Mouse (Mus musculus): ENCODE measurements around the gene Ssb.

GRCm38 (mm10) chr2:69903541-69903940 is 42.2 kb downstream of the Ssb start:
- TF ChIP-seq CTCF (IDR thresholded peaks at IDR 0.05; ENCODE audit: low read depth, low read length) (no peak), POLR2A (IDR thresholded peaks at IDR 0.05; ENCODE audit: insufficient read depth, low read length) (no peak)
